Mouse (Mus musculus) small intestine, adult 2 months (tissue): Measurements from ENCODE around the gene Myom3. TPM values are rescaled to one million over a fixed set of nuclear protein-coding genes. Genes with fewer than 3 reads are reported as not detected.

ENCODE experiments used
- H3K27ac ChIP-seq: fragments of 200-500 bp; 2 replicates; pipeline ENCODE4 v1.5.1; 2012; ENCODE audit warnings: low read depth, low read length, control low read depth, inconsistent platforms; ENCODE audit not compliant: insufficient read depth
- H3K27me3 ChIP-seq: fragments of 200-500 bp; 2 replicates; pipeline ENCODE4 v1.6.1; 2012; ENCODE audit warnings: mild to moderate bottlenecking, moderate library complexity, low read length, inconsistent platforms; ENCODE audit not compliant: control insufficient read depth, insufficient read depth
- H3K36me3 ChIP-seq: fragments of 200-500 bp; 2 replicates; pipeline ENCODE4 v1.6.1; 2012; ENCODE audit warnings: mild to moderate bottlenecking, low read length, control low read depth, inconsistent platforms; ENCODE audit not compliant: control insufficient read depth, insufficient read depth
- H3K4me1 ChIP-seq: fragments of 200-500 bp; 2 replicates; pipeline ENCODE4 v1.6.1; 2012; ENCODE audit warnings: low read length, inconsistent platforms, mixed read lengths; ENCODE audit not compliant: control insufficient read depth, insufficient read depth, insufficient read length
- H3K4me3 ChIP-seq: fragments of 200-500 bp; 2 replicates; pipeline ENCODE4 v1.5.1; 2012; ENCODE audit warnings: low read depth, mild to moderate bottlenecking, control low read depth, inconsistent platforms, low read length, moderate library complexity
- CTCF ChIP-seq: fragments of 200-500 bp; IDR thresholded peaks from 2 replicates; pipeline ENCODE4 v1.5.1; 2012; ENCODE audit warnings: low read depth, mild to moderate bottlenecking, control low read depth, inconsistent platforms, low read length, moderate library complexity, mixed read lengths; ENCODE audit not compliant: insufficient replicate concordance, insufficient read length; ENCODE audit errors: extremely low read depth
- POLR2A ChIP-seq: fragments of 200-500 bp; IDR thresholded peaks from 2 replicates; pipeline ENCODE4 v1.6.1; 2012; ENCODE audit warnings: low read depth, mild to moderate bottlenecking, control low read depth, inconsistent platforms, low read length, moderate library complexity
- WGBS: fragments of 180-500 bp; shearing (Covaris S2); methylation state at CpG from one replicate; pipeline ENCODE4 v1.1.7; 2018; 5-methylcytosine and 5-hydroxymethylcytosine counted together
- polyA plus RNA-seq: library from polyadenylated mRNA; depleted of rRNA; stranded (reverse); fragments of >200 nt; gene quantifications from 2 replicates; pipeline ENCODE4 v1.2.3, GENCODE M21; 2012

Myom3 gene
- polyA plus RNA-seq, 1 experiment, result 1.1 TPM

GRCm38 (mm10) chr4:135758825-135759224, 690 bp upstream of the Myom3 start:
- TF ChIP-seq CTCF (no peak), POLR2A (no peak)
- H3K4me1 ChIP-seq, result peaks cover 17% of the 10 kb centered on the region
- no peak overlapping the region for H3K27ac ChIP-seq
- H3K36me3 ChIP-seq, result peaks cover 7% of the 10 kb centered on the region; the same call in 1 of the 2 replicates
- H3K27me3 ChIP-seq, result no peaks in the 10 kb centered on the region
- H3K4me3 ChIP-seq, result no peak overlapping the region
- 41% methylated on average over 6 of the region's 6 CpGs for WGBS

- 81% methylated on average over 8 of the region's 8 CpGs for WGBS
- no peak overlapping the region for H3K27ac ChIP-seq
Observed at GRCm38 (mm10) chr4:135761048-135761447, 1.5 kb downstream of the Myom3 start.

GRCm38 (mm10) chr4:135761569-135761968, 2.1 kb downstream of the Myom3 start:
- Histone ChIP-seq H3K27me3 (no peaks in the 10 kb centered on the region), H3K4me3 (no peak overlapping the region), H3K27ac (no peak overlapping the region), H3K4me1 (peaks cover 14% of the 10 kb centered on the region), H3K36me3 (no peaks in the 10 kb centered on the region)
- 76% methylated on average over 7 of the region's 7 CpGs for WGBS
- TF ChIP-seq CTCF (no peak), POLR2A (no peak)

More at GRCm38 (mm10) chr4:135761048-135761447, 1.5 kb downstream of the Myom3 start:
- no peaks in the 10 kb centered on the region for H3K36me3 ChIP-seq
- H3K4me3 ChIP-seq, result no peak overlapping the region
- no peak for TF ChIP-seq CTCF
- no peak for TF ChIP-seq POLR2A
- H3K27me3 ChIP-seq, result no peaks in the 10 kb centered on the region
- peaks cover 14% of the 10 kb centered on the region for H3K4me1 ChIP-seq

- H3K36me3 ChIP-seq, result no peaks in the 10 kb centered on the region
- peaks cover 14% of the 10 kb centered on the region for H3K4me1 ChIP-seq
- TF ChIP-seq CTCF, result no peak
- no peak for TF ChIP-seq POLR2A
- 5% methylated on average over 19 of the region's 19 CpGs for WGBS
- no peaks in the 10 kb centered on the region for H3K27me3 ChIP-seq
- H3K4me3 ChIP-seq, result peak overlapping the region; percentile 26; the same call in 1 of the 2 replicates
- H3K27ac ChIP-seq, result no peak overlapping the region
Observed at GRCm38 (mm10) chr4:135762251-135762906, 2.9 kb downstream of the Myom3 start.

- Histone ChIP-seq H3K36me3 (no peaks in the 10 kb centered on the region), H3K4me3 (no peak overlapping the region), H3K27me3 (no peaks in the 10 kb centered on the region), H3K4me1 (peaks cover 10% of the 10 kb centered on the region; the same call in 1 of the 2 replicates), H3K27ac (no peak overlapping the region)
- WGBS, result 93% methylated on average over 13 of the region's 13 CpGs
- TF ChIP-seq POLR2A, result no peak
- no peak for TF ChIP-seq CTCF
Observed at GRCm38 (mm10) chr4:135764700-135765099, 5.2 kb downstream of the Myom3 start.

GRCm38 (mm10) chr4:135765707-135766106, 6.2 kb downstream of the Myom3 start:
- Histone ChIP-seq H3K36me3 (no peaks in the 10 kb centered on the region), H3K27me3 (no peaks in the 10 kb centered on the region), H3K4me1 (peaks cover 10% of the 10 kb centered on the region; the same call in 1 of the 2 replicates), H3K4me3 (no peak overlapping the region), H3K27ac (no peak overlapping the region)
- 84% methylated on average over 8 of the region's 8 CpGs for WGBS
- TF ChIP-seq CTCF (no peak), POLR2A (no peak)

GRCm38 (mm10) chr4:135766976-135767375, 7.5 kb downstream of the Myom3 start:
- H3K27ac ChIP-seq, result no peak overlapping the region
- no peak overlapping the region for H3K4me3 ChIP-seq
- peaks cover 7% of the 10 kb centered on the region; the same call in 1 of the 2 replicates for H3K4me1 ChIP-seq
- H3K27me3 ChIP-seq, result no peaks in the 10 kb centered on the region
- WGBS, result 69% methylated on average over 3 of the region's 3 CpGs
- TF ChIP-seq CTCF, result no peak
- no peak for TF ChIP-seq POLR2A
- H3K36me3 ChIP-seq, result no peaks in the 10 kb centered on the region
